Mouse (Mus musculus) right cerebral cortex, postnatal 25 days (tissue): Measurements from ENCODE around the gene Cdkn2a.

Experiments
- DNase-seq: peaks from one replicate; pipeline ENCODE4 v3.0.0; 2022

Gene Cdkn2a

DNA sequence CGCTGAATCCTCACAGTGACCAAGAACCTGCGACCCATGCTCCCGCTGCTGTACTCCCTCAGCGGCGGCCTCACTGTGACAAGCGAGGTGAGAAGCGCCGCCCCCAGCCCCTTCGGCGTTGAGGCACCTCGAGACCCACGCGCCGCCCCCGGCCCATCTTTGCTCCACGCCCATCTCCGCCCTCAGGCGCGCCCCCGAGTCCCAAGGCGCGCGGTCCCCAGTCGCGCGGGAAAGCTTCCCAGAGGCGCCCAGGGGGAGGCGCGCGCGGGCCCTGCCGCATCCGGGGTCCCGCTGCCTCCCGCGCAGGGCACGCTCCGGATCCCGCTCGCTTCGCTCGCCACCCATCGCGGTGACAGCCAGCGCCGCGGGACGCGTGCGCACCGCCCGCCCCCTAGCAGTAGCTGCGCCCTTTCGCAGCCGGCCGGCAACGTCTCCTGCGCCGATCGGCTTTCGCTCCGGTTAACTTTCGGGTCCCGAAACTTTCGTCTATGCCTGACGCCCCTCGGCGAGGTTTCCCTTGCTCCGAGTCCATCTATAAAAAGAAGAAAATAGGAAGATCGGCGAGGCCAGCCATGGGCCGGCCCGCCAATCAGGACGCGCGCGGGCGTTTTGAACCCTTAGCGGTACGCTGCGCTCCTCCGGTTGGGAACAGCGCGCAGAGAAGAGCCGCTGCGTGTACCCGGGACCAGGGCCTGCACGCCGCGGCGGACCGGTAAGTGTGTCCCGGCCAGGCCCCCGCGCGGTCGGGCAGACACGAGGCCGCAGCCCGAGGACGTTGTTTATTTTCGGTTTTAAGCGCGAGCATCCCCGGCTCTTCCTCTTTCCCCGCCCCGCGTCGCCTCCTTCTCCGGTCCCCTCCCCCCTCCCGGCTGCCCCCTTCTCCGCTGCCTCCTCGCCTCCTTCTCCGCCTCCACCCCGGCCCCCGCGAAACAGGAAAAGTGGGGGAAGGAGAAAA is at the start of gene Cdkn2a:
TSS of gene Cdkn2a (minus strand) at position 168 of the 955 bp plus-strand sequence.
- DNase-seq: peak; percentile 52

DNA sequence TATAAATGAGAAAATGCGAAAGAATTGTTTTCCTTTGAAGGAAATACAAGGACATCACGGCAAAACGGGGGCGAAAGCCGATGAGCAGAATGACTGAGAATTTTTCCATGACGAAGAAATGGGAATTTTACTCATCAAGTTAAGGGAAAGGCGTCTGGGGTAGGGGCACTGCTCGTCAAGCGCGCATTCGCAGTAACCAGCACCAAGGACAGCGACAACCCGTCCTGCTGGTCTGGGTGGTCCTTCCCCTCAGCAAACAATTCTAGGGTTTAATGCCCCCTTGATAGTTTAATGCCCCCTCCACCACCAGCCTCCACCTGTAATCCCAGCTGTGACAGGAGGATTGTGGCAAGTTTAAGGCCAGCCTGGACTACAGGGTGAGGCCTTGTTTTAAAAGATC is 19.0 kb upstream of the Cdkn2a start:
- no peak for DNase-seq

DNA sequence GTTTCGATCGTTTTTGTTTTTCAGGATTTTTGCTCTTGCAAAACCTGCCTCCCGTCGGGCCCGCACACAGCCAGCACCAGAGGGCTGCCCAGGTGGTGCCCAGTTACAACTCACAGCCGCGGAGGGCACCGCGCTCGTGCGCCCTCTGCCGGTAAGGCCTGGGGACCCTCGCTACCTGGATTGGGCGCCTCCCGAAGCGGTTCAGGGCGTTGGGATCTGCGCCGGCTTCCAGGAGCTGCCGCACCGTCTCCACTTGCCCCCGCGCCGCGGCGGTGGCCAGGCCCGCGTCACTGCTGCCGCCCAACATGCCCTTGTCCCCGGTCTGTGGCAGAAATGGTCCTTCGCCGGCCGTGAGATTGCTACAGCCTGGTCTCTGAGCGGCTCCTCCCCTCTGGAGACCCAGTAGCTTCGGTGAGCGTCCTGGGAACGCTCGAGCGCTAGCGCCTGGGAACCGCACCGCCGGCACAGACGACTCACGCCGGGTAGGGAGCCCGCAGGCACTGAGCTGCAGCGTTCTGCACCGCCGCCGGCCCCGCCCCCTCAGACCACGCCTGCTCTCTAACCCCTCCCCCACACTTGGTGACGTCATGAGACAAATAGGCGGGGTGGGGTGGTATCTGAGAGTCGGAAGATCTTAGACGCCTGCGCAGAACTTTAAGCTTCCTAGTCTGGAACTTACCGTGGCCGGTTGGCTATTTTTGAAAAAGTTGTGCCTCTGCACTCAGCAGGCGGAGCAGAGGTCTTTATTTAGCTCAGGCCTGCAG is 16.2 kb upstream of the Cdkn2a start, which contains the start of gene Cdkn2b:
TSS of gene Cdkn2b (minus strand) at position 549 of the 764 bp plus-strand sequence.
- DNase-seq: peak; percentile 63

GRCm38 (mm10) chr4:89309996-89310395 is 15.5 kb upstream of the Cdkn2a start:
- DNase-seq: no peak

- DNase-seq: no peak
Observed at GRCm38 (mm10) chr4:89308001-89308400, 13.5 kb upstream of the Cdkn2a start.

- DNase-seq: no peak
Observed at GRCm38 (mm10) chr4:89306798-89307365, 12.4 kb upstream of the Cdkn2a start.

DNA sequence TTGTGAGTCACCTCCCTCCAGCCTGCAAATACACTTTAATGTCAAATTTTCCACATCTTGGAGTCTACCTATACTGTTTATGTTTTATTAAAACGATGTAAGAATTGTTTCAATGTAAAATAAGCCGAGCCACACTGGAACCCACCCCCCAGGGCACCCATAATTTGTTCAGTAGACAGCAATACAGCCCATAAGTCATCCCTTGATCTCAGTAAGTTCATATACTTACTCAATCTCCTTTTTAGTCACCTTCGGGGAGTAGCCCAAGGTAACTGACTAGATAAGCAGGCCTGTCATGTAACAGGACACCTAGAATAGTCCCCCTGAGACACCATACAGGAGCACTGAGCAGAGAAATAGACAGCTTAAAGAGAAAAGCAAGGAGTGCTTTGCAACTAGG is 11.2 kb upstream of the Cdkn2a start:
- no peak for DNase-seq

DNA sequence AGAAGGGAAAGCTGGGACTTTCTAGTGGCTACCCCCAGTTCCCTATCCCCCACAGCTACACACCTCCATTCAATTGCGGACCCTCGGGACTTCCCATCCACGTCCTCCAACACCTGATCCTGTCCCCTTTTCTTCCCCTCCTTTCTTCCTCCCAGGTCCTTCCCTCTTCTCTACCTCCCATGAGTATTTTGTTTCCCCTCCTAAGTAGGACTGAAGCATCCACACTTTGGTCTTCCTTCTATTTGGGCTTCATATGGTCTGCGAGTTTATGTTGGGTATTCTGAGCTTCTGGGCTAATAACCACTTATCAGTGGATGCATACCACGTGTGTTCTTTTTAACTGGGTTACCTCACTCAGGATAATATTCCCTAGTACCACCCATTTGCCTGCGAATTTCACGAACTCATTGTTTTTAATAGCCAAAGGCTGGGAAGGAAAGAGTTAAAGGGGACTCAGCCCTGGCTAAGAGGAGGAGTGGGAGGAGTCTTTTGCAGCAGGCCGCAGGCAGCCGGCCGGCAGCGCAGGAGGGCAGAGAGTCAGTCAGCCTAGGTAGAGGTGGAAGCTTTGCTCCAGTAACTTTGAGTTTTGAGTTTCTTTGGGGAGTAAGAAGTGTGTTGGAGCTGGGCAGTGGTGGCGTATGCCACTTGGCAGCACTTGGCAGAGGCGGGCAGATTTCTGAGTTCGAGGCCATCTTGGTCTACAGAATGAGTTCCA is 9.0 kb upstream of the Cdkn2a start:
- DNase-seq: no peak

GRCm38 (mm10) chr4:89302129-89302528 is 7.7 kb upstream of the Cdkn2a start:
- DNase-seq: no peak

GRCm38 (mm10) chr4:89299721-89300120 is 5.3 kb upstream of the Cdkn2a start:
- no peak for DNase-seq

- DNase-seq: no peak
Observed at GRCm38 (mm10) chr4:89295441-89296220, 1.2 kb upstream of the Cdkn2a start.

- DNase-seq: no peak
Observed at GRCm38 (mm10) chr4:89294091-89294485, 365 bp downstream of the Cdkn2a start.

DNA sequence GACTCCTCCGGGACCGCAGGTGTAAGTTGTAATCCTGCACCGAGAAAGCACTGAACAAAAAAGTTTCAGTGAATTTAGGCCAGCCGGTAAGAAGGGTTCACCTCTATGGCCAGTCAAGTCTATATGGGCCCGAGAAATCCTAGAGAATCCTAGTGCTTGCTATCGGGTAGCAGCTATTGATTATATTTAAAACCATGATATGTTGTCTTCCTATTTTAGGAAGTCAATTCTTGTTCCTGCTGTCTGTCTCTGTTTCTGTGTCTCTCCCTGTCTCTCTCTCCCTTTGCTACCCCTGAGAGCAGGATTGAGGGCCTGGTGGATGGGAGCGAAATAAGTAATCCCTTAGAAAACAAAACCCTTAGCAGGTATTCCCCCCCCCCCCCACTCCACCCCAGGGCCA is 937 bp downstream of the Cdkn2a start:
- no peak for DNase-seq

DNA sequence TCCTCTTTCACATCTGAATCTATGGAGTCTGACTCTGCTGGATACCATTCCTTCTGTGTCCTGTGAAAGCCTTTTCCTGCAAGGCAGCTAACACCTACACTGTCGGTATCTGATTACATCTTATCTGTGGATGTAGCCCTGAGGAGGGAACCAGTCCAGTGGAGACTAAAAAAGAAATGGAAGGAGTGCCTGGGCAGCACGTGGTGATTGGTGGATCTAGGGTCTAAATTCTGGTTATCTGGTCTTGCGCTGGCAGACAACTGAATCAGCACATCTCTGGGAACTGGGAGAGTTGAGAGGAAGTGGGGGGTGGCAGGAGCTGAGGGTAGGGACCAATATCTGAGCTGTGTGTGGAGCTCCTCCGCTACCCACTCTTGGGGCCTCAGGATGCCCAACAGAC is 5.4 kb downstream of the Cdkn2a start:
- no peak for DNase-seq

- DNase-seq: no peak
Observed at GRCm38 (mm10) chr4:89286566-89286965, 7.9 kb downstream of the Cdkn2a start.

- no peak for DNase-seq
Observed at GRCm38 (mm10) chr4:89285688-89286087, 8.8 kb downstream of the Cdkn2a start.

- DNase-seq: no peak
Observed at GRCm38 (mm10) chr4:89282661-89283060, 11.8 kb downstream of the Cdkn2a start.

GRCm38 (mm10) chr4:89282036-89282566 is 12.4 kb downstream of the Cdkn2a start:
- no peak for DNase-seq

DNA sequence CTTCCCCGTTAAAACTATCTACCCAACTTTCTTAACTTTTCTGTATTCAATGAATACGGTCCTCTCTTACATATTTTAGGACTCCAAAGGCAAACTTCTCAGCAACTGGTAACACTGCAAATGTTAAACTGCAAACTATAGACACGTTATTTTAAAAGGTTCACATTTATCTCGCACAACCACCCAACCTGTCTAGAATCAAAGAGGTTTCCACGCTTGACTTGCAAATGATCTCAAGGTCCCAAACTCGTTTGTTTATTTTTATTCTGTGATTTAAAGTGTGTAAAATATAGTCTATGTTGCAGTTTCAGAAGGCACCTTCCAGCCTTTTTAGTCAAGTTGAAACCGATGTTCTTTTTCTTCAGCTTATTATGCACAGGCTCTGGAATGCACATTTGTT is 13.2 kb downstream of the Cdkn2a start:
- DNase-seq: no peak

- DNase-seq: no peak
Observed at GRCm38 (mm10) chr4:89279641-89280040, 14.8 kb downstream of the Cdkn2a start.

DNA sequence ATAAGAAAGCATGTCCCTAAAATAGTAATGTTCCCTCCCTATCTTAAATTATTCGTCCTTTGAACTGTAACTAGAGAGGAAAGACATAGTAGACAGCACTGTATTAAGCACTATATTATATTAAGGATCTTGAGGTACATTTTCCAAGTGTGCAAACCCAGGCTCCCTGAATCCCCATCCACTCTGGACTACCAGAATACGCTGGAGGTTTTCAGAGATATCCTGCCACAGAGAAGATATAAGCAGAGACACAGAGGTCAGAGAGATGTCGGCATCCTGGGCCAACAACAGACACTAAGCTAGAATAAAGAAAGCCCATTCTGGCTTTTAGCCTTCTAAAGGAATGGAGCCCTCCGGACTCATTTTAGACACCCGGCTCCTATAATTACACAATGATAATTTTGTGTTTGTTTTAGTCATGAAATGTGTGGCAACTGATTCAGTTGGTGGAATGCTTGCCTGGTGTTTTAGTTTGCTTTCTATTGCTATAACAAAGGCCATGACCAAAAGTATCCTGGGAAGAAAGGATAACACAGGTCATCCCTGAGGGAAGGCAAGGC is 17.0 kb downstream of the Cdkn2a start:
- no peak for DNase-seq
